Comparison of ENCODE assay signal across 10 mouse cellular contexts in genomic region chr7:45368178-45368577, GRCm38 (mm10). TPM values are rescaled to one million over a fixed set of nuclear protein-coding genes. Genes with fewer than 3 reads are reported as not detected.
A peak's percentile ranks its signal among the peaks of the same experiment; 100 is the strongest.
DNase-seq lines count a peak whose midpoint lies in the region; ATAC-seq and TF ChIP-seq lines count a peak whose summit lies in the region.
"Had no signal": no experiment of that assay in that cellular context is flagged by ENCODE, and none has a peak within 500 bp of the region (broad histone marks: within the 10 kb centered on the region; RNA-seq: fewer than 3 reads in every experiment).

No protein-coding gene starts in this region.

- no peak overlapping the region for H3K27ac ChIP-seq in forebrain, embryonic 16.5 days (ENCODE audit: low read length)
- H3K27ac ChIP-seq in liver, embryonic 16.5 days (ENCODE audit: low read length) = no peak overlapping the region

- peaks cover 75% of the 10 kb centered on the region for H3K27me3 ChIP-seq in erythroblast, embryonic 14.5 days (ENCODE audit: control insufficient read depth)
- peaks cover 41% of the 10 kb centered on the region for H3K27me3 ChIP-seq in E14TG2a.4 (ENCODE audit: insufficient read depth, low read length)
- H3K27me3 ChIP-seq in forebrain, embryonic 16.5 days (replicated peaks; ENCODE audit: control insufficient read depth, insufficient read depth, low read length) = peaks cover 5% of the 10 kb centered on the region
- peaks cover 59% of the 10 kb centered on the region for H3K27me3 ChIP-seq in liver, embryonic 16.5 days (ENCODE audit: control insufficient read depth, insufficient read depth, low read depth, low read length)

- peak overlapping the region; percentile 69; the same call in 1 of the 2 replicates for H3K9ac ChIP-seq in forebrain, embryonic 16.5 days (replicated peaks; ENCODE audit: low read depth, low read length)
- no peak overlapping the region for H3K9ac ChIP-seq in liver, embryonic 16.5 days (ENCODE audit: low read depth, low read length)

- no peak for DNase-seq in lung, postnatal 14 days
- no peak for DNase-seq in heart, adult 9 months (ENCODE audit: low spot score in 2 of 2)
- DNase-seq: kidney, adult 2 months had no signal

- WGBS in forebrain, embryonic 16.5 days = 73% methylated on average over 15 of the region's 15 CpGs
- WGBS in liver, embryonic 16.5 days (ENCODE audit: insufficient replicate concordance) = 76% methylated on average over 15 of the region's 15 CpGs

- no peak for TF ChIP-seq CTCF in E14TG2a.4 (conservative IDR thresholded peaks at IDR 0.05; ENCODE audit: low read length)

- peak overlapping the region; percentile 68 for H3K4me3 ChIP-seq in erythroblast, embryonic 14.5 days (replicated peaks)
- H3K4me3 ChIP-seq in E14TG2a.4 (replicated peaks; ENCODE audit: low read length) = peak overlapping the region; percentile 85
- H3K4me3 ChIP-seq in forebrain, embryonic 16.5 days (replicated peaks; ENCODE audit: low read length) = peak overlapping the region; percentile 85
- no peak overlapping the region; the same call in 1 of the 2 replicates for H3K4me3 ChIP-seq in liver, embryonic 16.5 days (ENCODE audit: low read depth, low read length)

- H3K4me2 ChIP-seq in forebrain, embryonic 16.5 days (ENCODE audit: low read length) = peak overlapping the region; percentile 60
- 0 out of 2 replicates have a peak overlapping the region, but pooled peaks have one; percentile 91 for H3K4me2 ChIP-seq in liver, embryonic 16.5 days (ENCODE audit: low read depth, low read length)

- peaks cover 17% of the 10 kb centered on the region for H3K36me3 ChIP-seq in erythroblast, embryonic 14.5 days (ENCODE audit: control insufficient read depth)
- H3K36me3 ChIP-seq in E14TG2a.4 (ENCODE audit: insufficient read depth, low read length) = peaks cover 21% of the 10 kb centered on the region
- H3K36me3 ChIP-seq in forebrain, embryonic 16.5 days (ENCODE audit: control insufficient read depth, insufficient read depth) = peaks cover 9% of the 10 kb centered on the region; the same call in 1 of the 2 replicates
- peaks cover 4% of the 10 kb centered on the region; the same call in 1 of the 2 replicates for H3K36me3 ChIP-seq in liver, embryonic 16.5 days (ENCODE audit: control insufficient read depth, insufficient read depth)

- H3K4me1 ChIP-seq in erythroblast, embryonic 14.5 days (ENCODE audit: control insufficient read depth) = peaks cover 52% of the 10 kb centered on the region
- H3K4me1 ChIP-seq in E14TG2a.4 (replicated peaks; ENCODE audit: low read depth, low read length) = peaks cover 59% of the 10 kb centered on the region
- peaks cover 36% of the 10 kb centered on the region for H3K4me1 ChIP-seq in forebrain, embryonic 16.5 days (replicated peaks; ENCODE audit: control insufficient read depth, insufficient read depth, low read length)
- peaks cover 28% of the 10 kb centered on the region for H3K4me1 ChIP-seq in liver, embryonic 16.5 days (ENCODE audit: control insufficient read depth, low read depth, low read length)

- H3K9me3 ChIP-seq in erythroblast, embryonic 14.5 days (ENCODE audit: control insufficient read depth, low read length) = peaks cover 3% of the 10 kb centered on the region; the same call in 1 of the 2 replicates
- H3K9me3 ChIP-seq in E14TG2a.4 (ENCODE audit: low read length) = no peaks in the 10 kb centered on the region
- no peaks in the 10 kb centered on the region for H3K9me3 ChIP-seq in forebrain, embryonic 16.5 days (ENCODE audit: control insufficient read depth, low read length)
- no peaks in the 10 kb centered on the region for H3K9me3 ChIP-seq in liver, embryonic 16.5 days (replicated peaks; ENCODE audit: control insufficient read depth, low read length)

- ATAC-seq in erythroblast, adult 5-6 weeks (replicated peaks; ENCODE audit: low FRiP score, poor library complexity, severe bottlenecking) = no peak
- ATAC-seq in forebrain, embryonic 16.5 days = no peak
- no peak for ATAC-seq in liver, embryonic 16.5 days (ENCODE audit: low read depth)
- no peak for ATAC-seq in megakaryocyte progenitor cell, adult 5-6 weeks (replicated peaks; ENCODE audit: poor library complexity)

RNA-seq across cellular contexts. Expression of gene Ppfia3, which starts 1.4 kb away (rescaled TPM):
- polyA plus RNA-seq in erythroblast, embryonic 14.5 days (2012) = 0.13 and 0.33 TPM in 2 replicates
- total RNA-seq in erythroblast, adult 5-6 weeks (2015; ENCODE audit: low replicate concordance) = 1.9 TPM in 1 of 2 replicates, not detected in the other
- total RNA-seq in erythroblast, adult 5-6 weeks (2017; ENCODE audit: low replicate concordance) = 0.26 TPM in 1 of 2 replicates, not detected in the other
- polyA plus RNA-seq in forebrain, embryonic 16.5 days (2015; fragmentation: Nextera tagmentation; extraction: Ambion mirVana) = 16.1 and 19.7 TPM in 2 replicates
- polyA plus RNA-seq in liver, embryonic 16.5 days (2015; fragmentation: Nextera tagmentation; extraction: Ambion mirVana) = 0.15 and 0.19 TPM in 2 replicates
- not detected in 2 replicates for total RNA-seq in megakaryocyte progenitor cell, adult 5-6 weeks (2015)
- not detected in 2 replicates for total RNA-seq in megakaryocyte progenitor cell, adult 5-6 weeks (2017)
- total RNA-seq: neutrophil, adult 5-6 weeks had no signal

RNA-seq across cellular contexts. Expression of gene Lin7b, which starts 2.2 kb away (rescaled TPM):
- polyA plus RNA-seq in erythroblast, embryonic 14.5 days (2012) = 0.18 TPM in 1 of 2 replicates, not detected in the other
- 1.5 TPM in 1 of 2 replicates, not detected in the other for total RNA-seq in erythroblast, adult 5-6 weeks (2015; ENCODE audit: low replicate concordance)
- total RNA-seq in erythroblast, adult 5-6 weeks (2017; ENCODE audit: low replicate concordance) = 5.4 TPM in 1 of 2 replicates, not detected in the other
- 6.1 and 18.5 TPM in 2 replicates for polyA plus RNA-seq in forebrain, embryonic 16.5 days (2015; fragmentation: Nextera tagmentation; extraction: Ambion mirVana)
- not detected in 2 replicates for polyA plus RNA-seq in liver, embryonic 16.5 days (2015; fragmentation: Nextera tagmentation; extraction: Ambion mirVana)
- not detected in 2 replicates for total RNA-seq in megakaryocyte progenitor cell, adult 5-6 weeks (2015)
- not detected in 2 replicates for total RNA-seq in megakaryocyte progenitor cell, adult 5-6 weeks (2017)

RNA-seq across cellular contexts. Expression of gene Snrnp70, which starts 27.4 kb away (rescaled TPM):
- polyA plus RNA-seq in erythroblast, embryonic 14.5 days (2012) = 68.0 and 79.6 TPM in 2 replicates
- total RNA-seq in erythroblast, adult 5-6 weeks (2015; ENCODE audit: low replicate concordance) = 50.5 and 70.2 TPM in 2 replicates
- total RNA-seq in erythroblast, adult 5-6 weeks (2017; ENCODE audit: low replicate concordance) = 169 and 259 TPM in 2 replicates
- 206 and 215 TPM in 2 replicates for polyA plus RNA-seq in forebrain, embryonic 16.5 days (2015; fragmentation: Nextera tagmentation; extraction: Ambion mirVana)
- polyA plus RNA-seq in liver, embryonic 16.5 days (2015; fragmentation: Nextera tagmentation; extraction: Ambion mirVana) = 64.2 and 70.1 TPM in 2 replicates
- 105 and 107 TPM in 2 replicates for total RNA-seq in megakaryocyte progenitor cell, adult 5-6 weeks (2015)
- total RNA-seq in megakaryocyte progenitor cell, adult 5-6 weeks (2017) = 387 and 490 TPM in 2 replicates

RNA-seq across cellular contexts. Expression of gene Hrc, which starts 33.1 kb away (rescaled TPM):
- polyA plus RNA-seq in erythroblast, embryonic 14.5 days (2012) = not detected in 2 replicates
- not detected in 2 replicates for total RNA-seq in erythroblast, adult 5-6 weeks (2015; ENCODE audit: low replicate concordance)
- total RNA-seq in erythroblast, adult 5-6 weeks (2017; ENCODE audit: low replicate concordance) = not detected in 2 replicates
- polyA plus RNA-seq in forebrain, embryonic 16.5 days (2015; fragmentation: Nextera tagmentation; extraction: Ambion mirVana) = 0.60 TPM in 1 of 2 replicates, not detected in the other
- polyA plus RNA-seq in liver, embryonic 16.5 days (2015; fragmentation: Nextera tagmentation; extraction: Ambion mirVana) = 0.39 and 0.60 TPM in 2 replicates
- not detected in 2 replicates for total RNA-seq in megakaryocyte progenitor cell, adult 5-6 weeks (2015)
- not detected in 2 replicates for total RNA-seq in megakaryocyte progenitor cell, adult 5-6 weeks (2017)
- total RNA-seq: neutrophil, adult 5-6 weeks had no signal

RNA-seq across cellular contexts. Expression of gene Trpm4, which starts 34.6 kb away (rescaled TPM):
- polyA plus RNA-seq in erythroblast, embryonic 14.5 days (2012) = 0.02 and 0.04 TPM in 2 replicates
- 0.42 TPM in 1 of 2 replicates, not detected in the other for total RNA-seq in erythroblast, adult 5-6 weeks (2015; ENCODE audit: low replicate concordance)
- total RNA-seq in erythroblast, adult 5-6 weeks (2017; ENCODE audit: low replicate concordance) = not detected in 2 replicates
- polyA plus RNA-seq in forebrain, embryonic 16.5 days (2015; fragmentation: Nextera tagmentation; extraction: Ambion mirVana) = 8.2 and 10.1 TPM in 2 replicates
- 0.85 and 1.7 TPM in 2 replicates for polyA plus RNA-seq in liver, embryonic 16.5 days (2015; fragmentation: Nextera tagmentation; extraction: Ambion mirVana)
- 1.0 and 1.8 TPM in 2 replicates for total RNA-seq in megakaryocyte progenitor cell, adult 5-6 weeks (2015)
- 1.2 and 1.4 TPM in 2 replicates for total RNA-seq in megakaryocyte progenitor cell, adult 5-6 weeks (2017)

Comparison
In these comparisons a context has a peak if more than half of its experiments do, and no peak if none do; other contexts are left out.
1. RNA of gene Ppfia3, which starts 1.4 kb away (polyA plus RNA-seq): 16.1 to 19.7 TPM in forebrain, embryonic 16.5 days; 0.15 to 0.19 TPM in liver, embryonic 16.5 days and 0.13 to 0.33 TPM in erythroblast, embryonic 14.5 days; every median in the first group is over 10 times any median in the second.